ENCODE assay signal across 8 mouse cellular contexts in the genomic region with DNA sequence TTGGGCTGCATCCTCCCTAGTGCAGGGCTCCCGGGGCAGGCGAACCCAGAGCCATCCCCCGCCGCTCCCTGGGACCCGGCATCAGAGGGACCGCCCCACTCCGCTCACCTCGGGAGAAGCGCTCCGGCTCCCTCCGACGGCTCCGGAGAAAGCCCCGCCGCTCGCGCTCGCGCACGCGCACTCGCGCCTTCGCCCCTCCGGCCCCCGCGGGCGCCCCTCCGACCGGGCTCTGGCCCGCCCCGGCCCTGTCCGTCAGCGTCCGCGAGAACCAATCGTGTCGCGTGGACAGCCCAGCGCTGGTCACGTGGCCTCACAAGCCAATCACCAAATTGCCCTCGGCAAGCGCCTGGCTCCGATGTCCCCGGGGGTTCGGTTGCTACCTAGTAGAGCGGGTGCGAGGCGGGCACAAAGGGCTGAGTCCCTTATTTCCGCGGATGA. TPM values are rescaled to one million over a fixed set of nuclear protein-coding genes. Genes with fewer than 3 reads are reported as not detected.
DNase-seq lines count a peak whose midpoint lies in the region; ATAC-seq and TF ChIP-seq lines count a peak whose summit lies in the region.

Gene Tmem108 (minus strand): TSS at position 191 of the 438 bp plus-strand sequence.

- H3K9ac ChIP-seq in embryonic facial prominence, embryonic 11.5 days (replicated peaks; ENCODE audit: low read length), result peak within 1 kb of the TSS; percentile 70
- peak within 1 kb of the TSS; percentile 67 for H3K9ac ChIP-seq in limb, embryonic 12.5 days (replicated peaks)
- peak within 1 kb of the TSS; percentile 83 for H3K9ac ChIP-seq in midbrain, embryonic 14.5 days (replicated peaks; ENCODE audit: low read length)

- TF ChIP-seq CTCF in spleen, adult 2 months (IDR thresholded peaks at IDR 0.05; ENCODE audit: extremely low read depth, insufficient read depth, insufficient read length, insufficient replicate concordance), result no peak

- peak; percentile 94 for DNase-seq in adrenal gland, postnatal 14 days
- DNase-seq in embryonic facial prominence, embryonic 11.5 days (ENCODE audit: low spot score), result peak; percentile 96
- DNase-seq in heart, adult 9 months (ENCODE audit: low spot score in 2 of 2), result peak; percentile 81 to 83
- DNase-seq in kidney, adult 9 months, result peak; percentile 88
- DNase-seq in midbrain, embryonic 14.5 days, result peak; percentile 96
- DNase-seq in spleen, adult 2 months (ENCODE audit: low read depth in 1 of 2, low spot score in 2 of 2), result peak; percentile 42 to 85
- no peak for DNase-seq in adipocyte (ENCODE audit: low spot score)

- no peaks in the 10 kb centered on the region for H3K9me3 ChIP-seq in embryonic facial prominence, embryonic 11.5 days (replicated peaks; ENCODE audit: control insufficient read depth, low read length)
- no peaks in the 10 kb centered on the region for H3K9me3 ChIP-seq in limb, embryonic 12.5 days
- no peaks in the 10 kb centered on the region for H3K9me3 ChIP-seq in midbrain, embryonic 14.5 days (ENCODE audit: control insufficient read depth, low read length)

- no peaks in the 10 kb centered on the region; the same call in 1 of the 2 replicates for H3K27me3 ChIP-seq in embryonic facial prominence, embryonic 11.5 days (ENCODE audit: control insufficient read depth, insufficient read depth, low read length)
- peaks cover 27% of the 10 kb centered on the region for H3K27me3 ChIP-seq in limb, embryonic 12.5 days
- H3K27me3 ChIP-seq in midbrain, embryonic 14.5 days (ENCODE audit: control insufficient read depth, insufficient read depth, low read length), result peaks cover 12% of the 10 kb centered on the region; the same call in 1 of the 2 replicates
- H3K27me3 ChIP-seq in spleen, adult 2 months (ENCODE audit: control insufficient read depth, insufficient read depth, low read length), result peaks cover 6% of the 10 kb centered on the region

- H3K4me1 ChIP-seq in embryonic facial prominence, embryonic 11.5 days (ENCODE audit: control insufficient read depth, insufficient read depth, low read length), result no peaks in the 10 kb centered on the region
- 0 out of 2 replicates have a peak, but pooled peaks cover 8% of the 10 kb centered on the region for H3K4me1 ChIP-seq in limb, embryonic 12.5 days (replicated peaks)
- H3K4me1 ChIP-seq in midbrain, embryonic 14.5 days (ENCODE audit: control insufficient read depth, insufficient read depth, low read length), result 0 out of 2 replicates have a peak, but pooled peaks cover 6% of the 10 kb centered on the region
- H3K4me1 ChIP-seq in spleen, adult 2 months (ENCODE audit: control insufficient read depth, insufficient read depth, insufficient read length), result 0 out of 2 replicates have a peak, but pooled peaks cover 2% of the 10 kb centered on the region

- under 1% methylated on average over 43 of the region's 51 CpGs for WGBS in embryonic facial prominence, embryonic 11.5 days
- 1% methylated on average over 39 of the region's 51 CpGs for WGBS in limb, embryonic 12.5 days
- under 1% methylated on average over 51 of the region's 51 CpGs for WGBS in midbrain, embryonic 14.5 days
- WGBS in spleen, adult 2 months, result 2% methylated on average over 51 of the region's 51 CpGs

- H3K4me2 ChIP-seq in embryonic facial prominence, embryonic 11.5 days (ENCODE audit: low read depth, low read length), result peak within 1 kb of the TSS; percentile 95
- peak within 1 kb of the TSS; percentile 94 for H3K4me2 ChIP-seq in limb, embryonic 12.5 days
- H3K4me2 ChIP-seq in midbrain, embryonic 14.5 days (ENCODE audit: low read length), result peak within 1 kb of the TSS; percentile 86

- H3K4me3 ChIP-seq in embryonic facial prominence, embryonic 11.5 days (ENCODE audit: low read depth, low read length), result peak within 1 kb of the TSS; percentile 61
- H3K4me3 ChIP-seq in limb, embryonic 12.5 days (replicated peaks), result peak within 1 kb of the TSS; percentile 68
- peak within 1 kb of the TSS; percentile 73 for H3K4me3 ChIP-seq in midbrain, embryonic 14.5 days (replicated peaks; ENCODE audit: low read depth, low read length)
- H3K4me3 ChIP-seq in spleen, adult 2 months (ENCODE audit: extremely low read depth, insufficient read depth, insufficient read length), result peak within 1 kb of the TSS; percentile 72

- no peak within 1 kb of the TSS for H3K27ac ChIP-seq in embryonic facial prominence, embryonic 11.5 days (replicated peaks; ENCODE audit: low read depth, low read length)
- H3K27ac ChIP-seq in limb, embryonic 12.5 days, result no peak within 1 kb of the TSS
- peak within 1 kb of the TSS; percentile 70 for H3K27ac ChIP-seq in midbrain, embryonic 14.5 days (replicated peaks; ENCODE audit: low read depth, low read length)
- no peak within 1 kb of the TSS for H3K27ac ChIP-seq in spleen, adult 2 months (ENCODE audit: insufficient read depth, low read length)

- no peak for TF ChIP-seq POLR2A in spleen, adult 2 months (IDR thresholded peaks at IDR 0.05; ENCODE audit: low read depth, low read length)

- H3K36me3 ChIP-seq in embryonic facial prominence, embryonic 11.5 days (replicated peaks; ENCODE audit: control insufficient read depth, insufficient read depth, low read depth, low read length), result no peaks in the 10 kb centered on the region
- H3K36me3 ChIP-seq in limb, embryonic 12.5 days, result no peaks in the 10 kb centered on the region
- H3K36me3 ChIP-seq in midbrain, embryonic 14.5 days (ENCODE audit: control insufficient read depth, insufficient read depth, low read length), result no peaks in the 10 kb centered on the region
- no peaks in the 10 kb centered on the region for H3K36me3 ChIP-seq in spleen, adult 2 months (ENCODE audit: control insufficient read depth, insufficient read depth, low read length)

- peak; percentile 93 for ATAC-seq in embryonic facial prominence, embryonic 11.5 days (replicated peaks; ENCODE audit: insufficient number of reproducible peaks, low FRiP score, low TSS enrichment, low read depth)
- peak; percentile 93 for ATAC-seq in limb, embryonic 12.5 days (ENCODE audit: insufficient number of reproducible peaks, insufficient read depth, low FRiP score, low TSS enrichment, low read depth)
- peak; percentile 92 for ATAC-seq in midbrain, embryonic 14.5 days (ENCODE audit: low FRiP score, low TSS enrichment)

RNA-seq across cellular contexts. Expression of gene Tmem108, which starts in this region (rescaled TPM):
- total RNA-seq in adrenal gland, postnatal 14 days (2021), result 4.6 and 5.3 TPM in 2 replicates
- polyA plus RNA-seq in embryonic facial prominence, embryonic 11.5 days (2014; fragmentation: Nextera tagmentation; extraction: Ambion mirVana), result 14.2 and 17.3 TPM in 2 replicates
- 13.4 and 13.7 TPM in 2 replicates for polyA plus RNA-seq in limb, embryonic 12.5 days (2016; fragmentation: Nextera tagmentation; extraction: Ambion mirVana)
- polyA plus RNA-seq in midbrain, embryonic 14.5 days (2014; fragmentation: Nextera tagmentation; extraction: Ambion mirVana), result 29.6 and 33.2 TPM in 2 replicates
- polyA plus RNA-seq in spleen, adult 2 months (2012; rRNA removed), result 2.2 and 3.7 TPM in 2 replicates
